Mouse (Mus musculus) ovary, adult 10 weeks (tissue): ENCODE results near the gene Tff2. TPM values are rescaled to one million over a fixed set of nuclear protein-coding genes. Genes with fewer than 3 reads are reported as not detected.

Source experiments
- polyA plus RNA-seq: library from polyadenylated mRNA; stranded (reverse); fragments of 350-450 nt; fragmentation: Illumina TruSeq; extraction: RNeasy Lipid Tissue Mini Kit (QIAGEN cat#74804); gene quantifications from one replicate; pipeline ENCODE4 v1.2.3, GENCODE M21; 2014

Gene Tff2
- not detected for polyA plus RNA-seq

DNA sequence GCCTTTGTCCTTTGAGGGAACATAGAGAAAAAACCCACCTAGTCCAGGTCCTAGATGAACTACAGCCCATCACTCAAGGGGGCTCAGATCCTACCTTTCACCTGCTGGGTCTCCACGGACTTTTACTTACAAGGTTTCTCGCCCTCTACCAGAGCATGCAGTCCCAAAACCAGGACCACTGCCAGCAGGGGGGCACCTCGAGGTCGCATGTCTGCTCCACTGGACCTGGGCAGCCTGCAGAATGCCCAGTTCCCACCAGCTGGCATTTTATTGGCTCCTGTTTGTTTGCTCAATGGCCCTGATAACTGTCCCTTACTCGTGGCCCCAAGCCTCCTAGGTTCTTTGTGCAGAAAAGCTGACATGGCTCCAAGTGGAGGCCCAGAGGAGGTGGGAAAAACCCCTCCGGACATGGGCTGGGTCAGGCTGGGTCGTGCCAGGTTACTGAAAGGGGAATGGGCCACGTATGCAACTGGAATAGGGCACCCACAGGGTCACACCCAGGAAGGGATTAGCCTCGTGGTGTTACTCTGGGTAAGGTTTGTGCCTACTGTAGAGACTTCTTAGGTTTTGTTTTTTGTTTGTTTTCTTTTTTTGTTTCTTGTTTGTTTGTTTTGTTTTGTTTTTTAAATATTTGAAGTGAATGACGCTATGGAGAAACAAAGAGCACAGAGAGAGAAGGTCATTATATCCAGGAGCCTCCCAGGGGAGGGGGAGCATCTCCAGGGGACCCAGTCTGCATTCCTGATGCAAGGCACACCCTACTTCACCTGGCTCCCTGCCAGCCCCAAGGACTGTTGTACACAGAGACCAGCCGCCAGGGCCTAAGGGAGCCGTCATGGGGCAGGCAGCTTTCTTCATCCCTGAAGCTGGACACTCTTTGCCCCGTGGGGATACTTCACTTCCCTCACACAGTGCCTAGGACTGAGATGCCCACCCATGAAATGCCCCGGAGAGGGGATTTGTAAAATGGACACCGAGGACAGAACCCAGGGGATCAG lies at the start of gene Tff2:
Tff2 (minus strand) TSS at position 243 of the 998 bp plus-strand sequence.

DNA sequence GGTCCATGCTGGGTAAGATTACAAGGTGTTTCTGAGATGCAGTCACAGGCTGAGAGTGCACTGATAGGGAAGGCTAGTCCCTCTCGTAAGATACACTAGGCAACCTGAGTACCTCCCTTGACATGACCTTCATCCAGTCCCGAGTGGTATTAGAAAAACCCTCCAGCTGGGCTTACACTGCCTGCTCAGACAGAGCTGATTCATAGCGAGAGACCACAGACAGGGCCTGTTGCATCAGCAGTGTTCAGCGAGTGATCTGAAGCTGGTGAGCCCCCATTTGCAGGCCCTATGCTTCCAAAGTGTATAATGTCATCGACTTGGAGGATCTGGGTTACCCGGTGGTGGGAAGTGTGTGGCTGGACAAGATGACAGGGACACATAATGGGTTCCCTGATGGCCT lies 21.0 kb upstream of the Tff2 start, which contains the start of gene Tff1:
Tff1 (minus strand) TSS at position 151 of the 400 bp plus-strand sequence.

DNA sequence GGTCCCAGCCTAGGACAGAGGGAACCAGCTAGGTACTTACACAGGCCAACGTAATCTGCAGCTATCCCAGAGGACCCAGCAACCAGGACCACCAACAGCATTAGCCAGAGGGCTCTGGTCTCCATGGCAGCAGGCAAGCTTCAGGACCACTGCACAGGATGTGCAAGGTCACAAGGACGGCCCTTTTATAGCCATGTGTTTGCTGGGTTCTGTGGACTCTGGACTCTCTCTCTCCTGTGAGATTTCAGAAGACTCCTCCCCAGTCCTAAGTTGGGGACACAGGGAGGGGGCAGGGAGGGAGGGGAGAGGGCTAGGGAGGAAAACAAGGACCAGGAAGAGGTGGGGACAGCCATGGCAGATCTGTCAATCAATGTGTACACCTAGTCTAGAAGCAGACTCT lies 14.6 kb downstream of the Tff2 start, which contains the start of gene Tff3:
Tff3 (minus strand) TSS at position 195 of the 400 bp plus-strand sequence.

Other genes starting within 250 kb of the Tff2 start
- 0.09 TPM for gene Glp1r, start 242.5 kb downstream of the Tff2 start, polyA plus RNA-seq
- 4.4 TPM for gene Umodl1, start 189.6 kb downstream of the Tff2 start, polyA plus RNA-seq
- 5.2 TPM for gene Abcg1, start 86.6 kb downstream of the Tff2 start, polyA plus RNA-seq
- not detected for gene Tff3, start 14.6 kb downstream of the Tff2 start, polyA plus RNA-seq
- not detected for gene Tff1, start 21.0 kb upstream of the Tff2 start, polyA plus RNA-seq
- gene Tmprss3, start 54.7 kb upstream of the Tff2 start, polyA plus RNA-seq = not detected
- 0.23 TPM for gene Ubash3a, start 63.6 kb upstream of the Tff2 start, polyA plus RNA-seq
- gene Rsph1, start 133.1 kb upstream of the Tff2 start, polyA plus RNA-seq = 5.9 TPM
- gene Slc37a1, start 142.5 kb upstream of the Tff2 start, polyA plus RNA-seq = not detected
- gene Pde9a, start 241.9 kb upstream of the Tff2 start, polyA plus RNA-seq = 0.83 TPM